Mouse (Mus musculus) megakaryocyte, embryonic 14.5 days (primary cell): Measurements from ENCODE around the gene Ankrd50.

Experiments
- FLI1 ChIP-seq: IDR thresholded peaks from 2 replicates; pipeline ENCODE4 v1.6.1; 2012; ENCODE audit warnings: low read length, inconsistent platforms, mixed read lengths
- GATA1 ChIP-seq: IDR thresholded peaks from 3 replicates; pipeline ENCODE4 v1.6.1; 2012; ENCODE audit warnings: mixed read lengths, low read length, inconsistent platforms, borderline replicate concordance

DNA sequence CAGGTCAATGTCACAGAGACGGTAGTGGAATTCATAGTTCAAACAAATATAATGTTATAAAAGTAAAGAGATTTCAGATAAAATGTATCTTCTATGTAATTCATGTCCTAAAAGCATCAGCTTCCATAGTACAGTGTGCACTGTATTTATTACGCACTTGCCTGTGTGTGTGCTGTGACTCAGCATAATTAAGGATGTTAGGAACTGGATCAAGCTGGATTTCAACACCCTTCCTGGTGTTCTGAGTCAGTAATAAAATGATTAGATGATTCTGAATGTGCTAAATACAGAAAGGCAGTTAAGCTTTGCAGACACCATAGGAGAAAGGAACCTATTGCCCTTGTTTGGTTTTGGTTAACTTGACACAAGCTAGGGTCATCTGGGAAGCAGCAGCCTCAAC lies 21.5 kb downstream of the Ankrd50 start:
- TF ChIP-seq FLI1 (no peak), GATA1 (no peak)
